Mouse (Mus musculus): ENCODE data around the gene Srgap3. TPM values are rescaled to one million over a fixed set of nuclear protein-coding genes. Genes with fewer than 3 reads are reported as not detected.

Gene Srgap3
- polyA plus RNA-seq, 1 experiment from 2014 or later, result 11.0 TPM

DNA sequence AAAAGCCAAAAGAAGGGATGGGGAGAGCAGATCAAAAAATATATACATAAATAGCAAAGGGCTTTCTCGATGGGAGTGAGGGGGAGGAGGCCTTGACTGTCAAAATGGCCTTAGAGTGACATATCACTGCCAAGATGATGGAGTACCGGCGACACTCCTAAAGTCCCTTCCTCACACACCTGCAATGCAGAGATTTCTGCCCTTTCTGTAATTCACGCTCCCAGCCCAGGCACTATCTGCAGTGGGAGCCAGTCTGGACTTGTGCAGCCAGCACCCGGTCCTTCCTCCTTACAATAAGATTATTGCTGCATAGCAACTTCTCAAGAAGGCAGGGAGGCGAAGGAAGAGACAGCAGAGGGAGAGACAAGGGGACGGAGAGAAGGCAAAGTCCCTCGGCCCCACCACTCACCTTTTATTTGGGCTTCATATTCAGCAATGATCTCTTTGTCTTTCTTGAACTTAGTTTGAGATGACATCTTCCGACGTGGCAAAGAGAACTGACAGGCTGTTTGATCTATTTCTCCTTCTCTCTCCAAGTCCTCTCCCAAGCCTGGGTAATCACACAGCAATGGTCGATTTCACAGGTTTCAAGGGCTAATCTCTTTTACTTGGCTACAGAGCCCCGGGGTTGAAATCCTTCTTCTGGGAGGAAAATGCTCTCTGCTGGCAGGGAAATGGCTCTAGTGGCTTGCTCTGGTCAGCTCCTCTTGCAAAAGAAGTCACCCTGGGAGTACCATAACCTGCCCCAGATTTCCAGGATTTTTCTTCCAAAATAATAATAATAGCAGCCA, 850 bp downstream of the Srgap3 start:
- H3K4me3 ChIP-seq (ENCODE audit: low read depth, low read length), result peak overlapping the region; percentile 67
- DNase-seq (ENCODE audit: low spot score) (peak; percentile 38), ATAC-seq (replicated peaks; ENCODE audit: insufficient number of reproducible peaks, low FRiP score, low TSS enrichment, low read depth) (no peak)
- H3K27me3 ChIP-seq (ENCODE audit: control insufficient read depth, insufficient read depth, low read length), result no peaks in the 10 kb centered on the region
- H3K36me3 ChIP-seq (replicated peaks; ENCODE audit: control insufficient read depth, insufficient read depth, low read depth, low read length), result no peaks in the 10 kb centered on the region
- H3K9me3 ChIP-seq (replicated peaks; ENCODE audit: control insufficient read depth, low read length), result no peaks in the 10 kb centered on the region
- H3K9ac ChIP-seq (replicated peaks; ENCODE audit: low read length), result peak overlapping the region; percentile 68
- peak overlapping the region; percentile 88 for H3K4me2 ChIP-seq (ENCODE audit: low read depth, low read length)
- 4% methylated on average over 12 of the region's 12 CpGs for WGBS
- no peak overlapping the region for H3K27ac ChIP-seq (replicated peaks; ENCODE audit: low read depth, low read length)
- H3K4me1 ChIP-seq (ENCODE audit: control insufficient read depth, insufficient read depth, low read length), result peaks cover 4% of the 10 kb centered on the region; the same call in 1 of the 2 replicates

DNA sequence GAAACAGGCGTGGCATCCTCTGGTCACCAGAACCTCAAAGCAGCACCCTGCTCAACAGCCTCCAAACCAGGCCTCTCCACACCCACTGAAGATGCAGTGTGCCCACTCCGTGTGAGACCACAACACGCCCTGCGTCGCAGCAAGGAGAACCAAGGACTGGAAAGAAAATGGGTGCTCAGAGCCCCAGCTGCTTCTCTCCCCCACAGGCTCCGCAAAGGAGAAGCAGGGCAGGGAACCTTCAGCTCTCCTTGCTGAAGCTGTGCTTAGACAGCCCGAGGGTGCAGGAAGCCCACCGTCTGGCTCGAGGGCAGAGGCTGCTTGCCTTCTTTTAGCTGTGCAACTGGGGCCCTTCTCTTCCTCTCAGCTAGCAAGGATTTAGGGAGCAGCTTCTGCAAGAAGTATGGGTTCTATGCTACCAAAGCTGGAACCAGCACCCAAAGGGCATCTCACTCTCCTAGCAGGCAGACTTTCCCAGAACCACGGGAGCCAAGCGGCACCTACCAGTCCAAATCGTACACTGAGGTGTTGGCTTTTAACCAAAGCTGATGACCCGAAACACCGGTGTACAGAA, 1.8 kb downstream of the Srgap3 start:
- DNase-seq (ENCODE audit: low spot score) (no peak), ATAC-seq (replicated peaks; ENCODE audit: insufficient number of reproducible peaks, low FRiP score, low TSS enrichment, low read depth) (no peak)
- no peaks in the 10 kb centered on the region for H3K36me3 ChIP-seq (replicated peaks; ENCODE audit: control insufficient read depth, insufficient read depth, low read depth, low read length)
- H3K4me2 ChIP-seq (ENCODE audit: low read depth, low read length), result peak overlapping the region; percentile 88
- no peaks in the 10 kb centered on the region for H3K9me3 ChIP-seq (replicated peaks; ENCODE audit: control insufficient read depth, low read length)
- H3K27ac ChIP-seq (replicated peaks; ENCODE audit: low read depth, low read length), result no peak overlapping the region
- peaks cover 4% of the 10 kb centered on the region; the same call in 1 of the 2 replicates for H3K4me1 ChIP-seq (ENCODE audit: control insufficient read depth, insufficient read depth, low read length)
- peak overlapping the region; percentile 67 for H3K4me3 ChIP-seq (ENCODE audit: low read depth, low read length)
- H3K9ac ChIP-seq (replicated peaks; ENCODE audit: low read length), result peak overlapping the region; percentile 37
- 31% methylated on average over 14 of the region's 14 CpGs for WGBS
- no peaks in the 10 kb centered on the region for H3K27me3 ChIP-seq (ENCODE audit: control insufficient read depth, insufficient read depth, low read length)

DNA sequence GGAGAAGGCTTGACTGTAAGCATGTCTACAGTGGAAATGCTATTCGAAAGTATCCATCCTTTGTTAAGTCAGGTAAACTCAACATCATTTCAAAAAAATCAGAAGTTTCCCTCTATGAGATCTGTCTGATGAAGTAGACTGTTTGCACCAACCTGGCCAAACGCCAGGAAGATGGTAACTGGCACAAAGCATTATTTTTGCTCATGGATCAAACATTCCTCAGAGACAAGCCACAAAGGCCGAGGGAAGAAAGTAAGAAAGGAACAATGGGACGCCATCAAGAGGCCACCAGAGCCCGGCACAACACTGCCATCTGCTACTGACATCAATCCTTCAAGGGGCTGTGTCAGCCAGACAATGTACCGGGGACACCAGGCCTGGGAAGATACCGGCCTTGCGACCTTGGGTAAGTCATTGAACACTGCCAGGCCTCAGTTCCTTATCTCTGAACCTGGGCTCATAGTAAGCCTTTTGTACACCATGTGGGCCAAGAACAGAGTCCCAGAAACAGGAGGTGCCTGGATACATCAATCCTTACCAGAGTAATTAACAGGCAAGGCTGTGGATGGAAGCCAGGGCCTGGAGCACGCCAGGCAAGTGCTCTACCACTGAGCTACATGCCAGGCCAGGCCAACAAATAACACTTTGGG, 3.3 kb downstream of the Srgap3 start:
- H3K4me3 ChIP-seq (ENCODE audit: low read depth, low read length), result no peak overlapping the region
- WGBS, result 74% methylated on average over 9 of the region's 9 CpGs
- no peak overlapping the region for H3K9ac ChIP-seq (replicated peaks; ENCODE audit: low read length)
- H3K4me2 ChIP-seq (ENCODE audit: low read depth, low read length), result no peak overlapping the region
- H3K27me3 ChIP-seq (ENCODE audit: control insufficient read depth, insufficient read depth, low read length), result no peaks in the 10 kb centered on the region
- no peak overlapping the region for H3K27ac ChIP-seq (replicated peaks; ENCODE audit: low read depth, low read length)
- H3K4me1 ChIP-seq (ENCODE audit: control insufficient read depth, insufficient read depth, low read length), result peaks cover 4% of the 10 kb centered on the region; the same call in 1 of the 2 replicates
- H3K9me3 ChIP-seq (replicated peaks; ENCODE audit: control insufficient read depth, low read length), result no peaks in the 10 kb centered on the region
- DNase-seq (ENCODE audit: low spot score) (no peak), ATAC-seq (replicated peaks; ENCODE audit: insufficient number of reproducible peaks, low FRiP score, low TSS enrichment, low read depth) (no peak)
- H3K36me3 ChIP-seq (replicated peaks; ENCODE audit: control insufficient read depth, insufficient read depth, low read depth, low read length), result no peaks in the 10 kb centered on the region

DNA sequence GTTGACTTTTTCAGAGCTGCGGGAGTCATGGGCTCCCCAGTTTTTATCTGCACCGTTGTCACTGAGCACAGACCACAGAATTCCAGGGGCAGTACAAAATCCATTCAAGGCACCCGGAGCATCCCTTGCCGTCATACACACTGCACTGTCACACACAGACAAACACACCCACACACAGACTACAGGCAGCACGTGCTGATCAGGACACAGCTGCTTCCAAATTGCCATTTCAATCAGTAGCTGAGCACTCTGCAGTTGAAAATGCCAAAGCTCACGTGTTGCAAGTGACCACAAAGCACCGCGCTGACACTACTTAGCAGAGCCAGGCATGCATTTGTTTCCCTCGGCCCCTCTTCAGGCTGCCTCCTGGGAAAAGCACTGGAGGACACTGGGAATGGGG, 7.8 kb downstream of the Srgap3 start:
- Histone ChIP-seq H3K4me3 (ENCODE audit: low read depth, low read length) (no peak overlapping the region), H3K27me3 (ENCODE audit: control insufficient read depth, insufficient read depth, low read length) (no peaks in the 10 kb centered on the region), H3K4me2 (ENCODE audit: low read depth, low read length) (no peak overlapping the region), H3K36me3 (replicated peaks; ENCODE audit: control insufficient read depth, insufficient read depth, low read depth, low read length) (no peaks in the 10 kb centered on the region), H3K9me3 (replicated peaks; ENCODE audit: control insufficient read depth, low read length) (no peaks in the 10 kb centered on the region), H3K4me1 (ENCODE audit: control insufficient read depth, insufficient read depth, low read length) (no peaks in the 10 kb centered on the region), H3K27ac (replicated peaks; ENCODE audit: low read depth, low read length) (no peak overlapping the region), H3K9ac (replicated peaks; ENCODE audit: low read length) (no peak overlapping the region)
- no peak for ATAC-seq (replicated peaks; ENCODE audit: insufficient number of reproducible peaks, low FRiP score, low TSS enrichment, low read depth)
- 85% methylated on average over 9 of the region's 9 CpGs for WGBS
- DNase-seq (ENCODE audit: low spot score), result no peak

DNA sequence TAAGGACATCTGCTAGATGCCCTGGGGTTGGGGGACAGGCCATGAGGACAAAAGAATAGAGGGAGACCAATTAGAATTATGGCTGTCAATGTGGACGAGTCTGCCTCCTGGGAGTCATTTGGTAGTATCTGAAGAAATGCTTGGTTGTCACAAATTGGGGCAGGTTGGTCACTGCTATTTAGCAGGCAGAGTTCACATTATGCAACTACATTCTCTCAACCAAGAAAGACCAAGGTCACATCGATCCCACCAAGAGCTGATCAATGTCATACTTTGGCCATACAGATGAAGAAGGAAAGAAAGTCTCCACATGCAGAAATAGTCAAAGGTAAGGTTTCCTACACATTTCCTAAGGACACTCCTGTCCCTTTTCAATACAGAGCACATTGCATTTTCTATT, 9.3 kb downstream of the Srgap3 start:
- H3K4me3 ChIP-seq (ENCODE audit: low read depth, low read length), result no peak overlapping the region
- no peaks in the 10 kb centered on the region for H3K27me3 ChIP-seq (ENCODE audit: control insufficient read depth, insufficient read depth, low read length)
- DNase-seq (ENCODE audit: low spot score), result no peak
- H3K9ac ChIP-seq (replicated peaks; ENCODE audit: low read length), result no peak overlapping the region
- no peaks in the 10 kb centered on the region for H3K9me3 ChIP-seq (replicated peaks; ENCODE audit: control insufficient read depth, low read length)
- no peak overlapping the region for H3K27ac ChIP-seq (replicated peaks; ENCODE audit: low read depth, low read length)
- no peaks in the 10 kb centered on the region for H3K4me1 ChIP-seq (ENCODE audit: control insufficient read depth, insufficient read depth, low read length)
- no peak overlapping the region for H3K4me2 ChIP-seq (ENCODE audit: low read depth, low read length)
- no peaks in the 10 kb centered on the region for H3K36me3 ChIP-seq (replicated peaks; ENCODE audit: control insufficient read depth, insufficient read depth, low read depth, low read length)
- WGBS, result 88% methylated on average over 2 of the region's 2 CpGs
- ATAC-seq (replicated peaks; ENCODE audit: insufficient number of reproducible peaks, low FRiP score, low TSS enrichment, low read depth), result no peak

DNA sequence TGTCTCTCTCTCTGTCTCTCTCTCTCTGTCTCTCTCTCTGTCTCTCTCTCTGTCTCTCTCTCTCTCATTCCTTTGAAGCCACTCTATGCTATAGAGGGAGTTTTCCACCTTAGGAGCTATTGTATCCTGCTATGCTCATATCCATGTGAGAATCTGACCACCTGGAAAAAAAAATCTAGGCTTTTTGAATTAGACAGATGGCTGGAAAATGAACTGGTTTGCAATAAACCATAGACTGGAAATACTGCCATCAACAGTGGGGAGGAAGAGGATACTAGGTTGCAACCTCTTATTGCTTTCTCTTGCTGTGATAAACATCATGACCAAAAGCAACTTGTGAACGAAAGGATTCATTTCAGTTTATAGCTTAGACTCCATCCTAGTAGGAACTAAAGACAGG, 12.6 kb downstream of the Srgap3 start:
- Histone ChIP-seq H3K27me3 (ENCODE audit: control insufficient read depth, insufficient read depth, low read length) (no peaks in the 10 kb centered on the region), H3K27ac (replicated peaks; ENCODE audit: low read depth, low read length) (no peak overlapping the region), H3K4me3 (ENCODE audit: low read depth, low read length) (no peak overlapping the region), H3K9me3 (replicated peaks; ENCODE audit: control insufficient read depth, low read length) (no peaks in the 10 kb centered on the region), H3K4me2 (ENCODE audit: low read depth, low read length) (no peak overlapping the region), H3K4me1 (ENCODE audit: control insufficient read depth, insufficient read depth, low read length) (no peaks in the 10 kb centered on the region), H3K9ac (replicated peaks; ENCODE audit: low read length) (no peak overlapping the region), H3K36me3 (replicated peaks; ENCODE audit: control insufficient read depth, insufficient read depth, low read depth, low read length) (no peaks in the 10 kb centered on the region)
- WGBS, result 83% methylated on average over 1 of the region's 1 CpGs
- DNase-seq (ENCODE audit: low spot score) (no peak), ATAC-seq (replicated peaks; ENCODE audit: insufficient number of reproducible peaks, low FRiP score, low TSS enrichment, low read depth) (no peak)

DNA sequence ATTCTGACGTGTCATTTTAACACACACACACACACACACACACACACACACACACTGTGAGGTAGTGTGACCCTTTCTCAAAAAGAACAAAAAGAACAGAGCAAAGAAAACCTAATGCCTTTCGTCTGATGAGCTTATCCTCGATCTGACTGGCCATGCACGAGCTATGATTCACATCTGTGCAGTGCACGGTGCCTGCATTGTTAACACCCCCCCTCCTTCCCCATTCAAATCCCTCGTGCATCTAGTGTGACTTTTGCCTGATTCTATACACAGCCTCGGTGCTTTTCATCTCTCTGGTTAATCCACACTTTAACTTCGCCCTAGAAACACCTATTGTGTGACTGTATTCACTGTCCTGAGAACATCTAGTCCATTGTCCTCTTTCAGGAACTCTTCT, 14.5 kb downstream of the Srgap3 start:
- DNase-seq (ENCODE audit: low spot score), result no peak
- Histone ChIP-seq H3K36me3 (replicated peaks; ENCODE audit: control insufficient read depth, insufficient read depth, low read depth, low read length) (no peaks in the 10 kb centered on the region), H3K9ac (replicated peaks; ENCODE audit: low read length) (no peak overlapping the region), H3K4me3 (ENCODE audit: low read depth, low read length) (no peak overlapping the region), H3K9me3 (replicated peaks; ENCODE audit: control insufficient read depth, low read length) (no peaks in the 10 kb centered on the region), H3K27ac (replicated peaks; ENCODE audit: low read depth, low read length) (no peak overlapping the region), H3K4me2 (ENCODE audit: low read depth, low read length) (no peak overlapping the region), H3K27me3 (ENCODE audit: control insufficient read depth, insufficient read depth, low read length) (no peaks in the 10 kb centered on the region), H3K4me1 (ENCODE audit: control insufficient read depth, insufficient read depth, low read length) (no peaks in the 10 kb centered on the region)
- 65% methylated on average over 8 of the region's 8 CpGs for WGBS
- ATAC-seq (replicated peaks; ENCODE audit: insufficient number of reproducible peaks, low FRiP score, low TSS enrichment, low read depth), result no peak

DNA sequence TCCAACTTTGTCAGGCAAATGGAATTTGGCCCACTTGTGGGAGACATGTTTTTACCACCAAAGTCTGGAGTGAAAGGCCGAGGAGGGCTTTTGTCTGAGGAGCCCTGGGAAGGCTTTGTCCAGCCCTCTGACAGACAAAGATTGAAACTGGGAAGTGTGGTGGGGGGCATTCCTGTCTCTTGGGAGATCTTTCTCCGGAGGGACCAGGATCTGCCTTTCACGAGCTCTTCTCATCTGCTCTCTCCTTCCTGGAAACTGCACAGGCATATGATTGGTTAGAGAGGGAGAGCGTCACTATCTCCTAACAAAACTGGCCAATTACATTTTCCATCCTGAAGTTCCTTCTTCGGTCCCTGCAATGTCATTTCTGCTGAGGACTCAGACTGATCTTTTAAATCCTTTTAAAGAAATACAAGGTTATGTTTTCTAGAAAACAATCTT, 17.0 kb downstream of the Srgap3 start:
- DNase-seq (ENCODE audit: low spot score), result peak; percentile 54

More for the DNA sequence above, 17.0 kb downstream of the Srgap3 start:
- Histone ChIP-seq H3K9me3 (replicated peaks; ENCODE audit: control insufficient read depth, low read length) (no peaks in the 10 kb centered on the region), H3K27ac (replicated peaks; ENCODE audit: low read depth, low read length) (no peak overlapping the region), H3K27me3 (ENCODE audit: control insufficient read depth, insufficient read depth, low read length) (no peaks in the 10 kb centered on the region), H3K4me1 (ENCODE audit: control insufficient read depth, insufficient read depth, low read length) (no peaks in the 10 kb centered on the region), H3K36me3 (replicated peaks; ENCODE audit: control insufficient read depth, insufficient read depth, low read depth, low read length) (no peaks in the 10 kb centered on the region), H3K9ac (replicated peaks; ENCODE audit: low read length) (no peak overlapping the region), H3K4me2 (ENCODE audit: low read depth, low read length) (no peak overlapping the region), H3K4me3 (ENCODE audit: low read depth, low read length) (no peak overlapping the region)
- peak; percentile 78 for ATAC-seq (replicated peaks; ENCODE audit: insufficient number of reproducible peaks, low FRiP score, low TSS enrichment, low read depth)
- 32% methylated on average over 5 of the region's 5 CpGs for WGBS
